Mouse (Mus musculus): ENCODE results near the gene Krtap14. TPM values are rescaled to one million over a fixed set of nuclear protein-coding genes. Genes with fewer than 3 reads are reported as not detected.

Krtap14 gene
- total RNA-seq (2021) (not detected), polyA plus RNA-seq (2012; rRNA removed) (not detected in 2 replicates)
- long read RNA-seq, result 0 reads

DNA sequence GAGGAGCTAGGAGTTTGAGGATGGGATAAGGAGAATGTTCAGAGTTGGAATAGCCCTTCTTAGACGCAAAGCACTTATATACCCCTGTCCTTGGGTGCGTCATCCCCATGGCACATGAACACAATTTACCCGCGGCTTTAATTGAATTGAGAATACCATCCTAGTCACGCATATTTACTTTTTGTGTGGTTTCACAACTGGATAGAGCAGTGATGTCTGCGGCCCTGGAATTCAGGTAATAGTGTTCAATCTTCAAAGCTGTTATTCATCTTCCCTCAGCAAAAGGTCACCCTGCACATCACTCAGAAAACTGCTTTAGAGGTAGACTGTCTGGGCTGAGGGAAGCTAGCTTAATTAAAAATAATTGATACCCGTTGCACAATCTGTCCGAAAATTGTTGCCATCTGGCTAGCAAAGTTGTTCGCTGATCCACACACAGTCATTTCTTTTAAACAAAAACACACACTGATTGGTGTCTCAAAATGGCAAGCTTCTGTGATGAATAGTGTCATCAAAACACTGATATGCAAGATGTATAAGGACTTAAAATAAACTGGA is at the start of gene Krtap14:
TSS of gene Krtap14 (minus strand) at position 51 of the 558 bp plus-strand sequence.
- DNase-seq, result no peak

DNA sequence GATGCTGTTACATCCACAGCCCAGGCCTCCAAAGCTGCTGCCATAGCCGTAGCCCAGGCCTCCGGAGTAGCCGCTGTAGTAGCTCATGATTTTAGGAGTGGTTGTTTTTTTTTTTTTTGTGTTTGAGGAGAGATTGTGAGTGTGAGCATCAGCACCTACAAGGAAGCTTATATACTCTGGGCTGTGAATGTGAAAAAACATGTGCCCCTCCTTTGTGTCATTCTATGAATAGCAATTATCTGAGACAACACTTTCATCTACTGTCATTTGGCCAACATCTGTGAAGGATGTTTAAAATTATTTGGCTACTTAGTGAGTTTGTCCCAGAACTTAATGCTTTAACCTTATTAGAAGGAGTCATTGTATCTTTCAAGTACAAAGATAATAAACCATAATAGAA is 48.2 kb upstream of the Krtap14 start, which contains the start of gene Krtap19-2:
TSS of gene Krtap19-2 (minus strand) at position 101 of the 400 bp plus-strand sequence.
- DNase-seq, result no peak

DNA sequence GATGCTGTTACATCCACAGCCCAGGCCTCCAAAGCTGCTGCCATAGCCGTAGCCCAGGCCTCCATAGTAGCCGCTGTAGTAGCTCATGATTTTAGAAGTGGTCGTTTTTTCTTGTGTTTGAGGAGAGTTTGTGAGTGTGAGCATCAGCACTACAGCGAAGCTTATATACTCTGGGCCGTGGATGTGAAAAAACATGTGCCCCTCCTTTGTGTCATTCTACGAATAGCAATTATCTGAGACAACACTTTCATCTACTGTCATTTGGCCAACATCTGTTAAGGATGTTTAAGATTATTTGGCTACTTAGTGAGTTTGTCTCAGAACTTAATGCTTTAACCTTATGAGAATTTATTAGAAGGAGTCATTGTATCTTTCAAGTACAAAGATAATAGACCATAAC is 43.4 kb upstream of the Krtap14 start, which contains the start of gene Krtap19-1:
TSS of gene Krtap19-1 (minus strand) at position 101 of the 400 bp plus-strand sequence.
- no peak for DNase-seq

DNA sequence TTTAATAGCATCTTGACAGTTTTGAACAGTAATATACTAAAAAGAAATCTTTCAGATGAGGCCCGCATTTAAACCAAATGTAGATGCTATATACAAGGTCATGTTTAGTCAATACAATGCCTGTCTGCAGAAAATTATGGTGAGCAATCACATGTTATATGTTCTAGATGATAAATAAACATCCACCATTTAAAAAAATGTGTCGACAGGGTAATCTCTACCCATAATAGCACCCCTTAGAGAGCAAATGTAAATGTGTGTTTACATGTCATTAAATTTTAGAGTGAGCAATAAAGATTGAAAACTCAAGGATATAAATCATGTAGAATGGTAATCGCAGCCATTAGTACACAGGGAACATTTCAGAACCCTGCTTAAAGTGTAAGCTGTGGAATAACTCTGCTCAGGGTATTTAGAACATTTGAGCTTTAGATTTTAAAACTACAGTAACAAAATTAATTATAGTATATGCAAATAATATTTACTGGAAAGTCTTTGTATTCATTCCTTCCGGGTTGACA is 39.0 kb upstream of the Krtap14 start:
- DNase-seq, result no peak

DNA sequence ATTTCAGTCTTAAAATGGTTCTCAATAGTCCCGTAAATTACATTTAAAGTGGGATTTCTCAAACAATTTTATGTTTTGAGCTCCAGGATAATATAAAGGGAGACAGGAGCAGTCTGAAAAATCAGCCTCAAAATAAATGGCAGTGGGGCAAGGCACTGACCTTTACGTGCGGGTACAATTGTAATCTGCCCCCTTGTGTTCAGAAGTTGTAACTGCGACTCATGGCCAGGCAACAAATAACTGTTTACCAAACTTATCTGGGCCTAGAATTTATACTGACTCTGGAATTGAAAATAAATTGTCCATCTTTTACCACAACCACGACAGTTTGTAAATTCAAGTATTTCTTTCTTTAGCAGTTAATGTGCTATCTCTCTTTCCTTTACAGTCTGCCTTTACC is 25.5 kb upstream of the Krtap14 start:
- no peak for DNase-seq

DNA sequence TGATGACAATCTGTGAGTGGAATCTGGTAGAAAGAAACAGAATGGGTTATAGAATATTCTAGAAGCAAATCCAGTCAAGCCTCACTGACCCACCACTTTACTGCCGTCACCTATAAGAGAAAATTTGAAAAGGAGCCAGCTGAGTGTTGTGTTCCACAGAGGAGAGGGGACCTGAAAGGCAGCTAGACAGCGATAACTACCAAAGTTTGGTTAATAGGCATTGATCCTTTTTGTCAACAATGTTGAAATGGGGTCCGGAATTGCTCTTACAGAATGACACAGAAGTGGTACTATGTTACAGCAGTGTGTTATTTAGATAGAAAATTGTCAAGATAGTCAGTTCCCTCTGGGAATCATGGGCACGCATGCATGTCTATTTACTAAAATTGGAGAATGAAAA is 22.6 kb upstream of the Krtap14 start:
- no peak for DNase-seq

DNA sequence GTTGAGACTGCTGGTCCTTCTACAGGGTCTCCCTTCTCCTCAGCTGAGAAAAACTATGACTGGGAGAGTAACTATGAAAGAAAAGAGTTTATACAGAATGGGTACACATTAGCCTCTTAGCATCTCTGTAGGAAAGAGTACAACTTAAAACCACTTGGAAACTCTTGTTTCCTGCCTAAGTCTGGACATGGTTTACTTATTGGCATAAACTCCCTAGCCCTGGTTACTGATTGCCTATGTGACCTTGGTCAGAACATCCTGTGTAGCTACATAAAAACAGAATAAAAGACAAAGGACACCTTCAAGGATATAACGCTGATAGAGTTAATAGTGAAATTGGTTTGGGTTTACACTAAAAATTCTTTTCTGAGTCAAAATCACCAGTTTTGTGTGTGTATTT is 21.4 kb upstream of the Krtap14 start:
- no peak for DNase-seq

DNA sequence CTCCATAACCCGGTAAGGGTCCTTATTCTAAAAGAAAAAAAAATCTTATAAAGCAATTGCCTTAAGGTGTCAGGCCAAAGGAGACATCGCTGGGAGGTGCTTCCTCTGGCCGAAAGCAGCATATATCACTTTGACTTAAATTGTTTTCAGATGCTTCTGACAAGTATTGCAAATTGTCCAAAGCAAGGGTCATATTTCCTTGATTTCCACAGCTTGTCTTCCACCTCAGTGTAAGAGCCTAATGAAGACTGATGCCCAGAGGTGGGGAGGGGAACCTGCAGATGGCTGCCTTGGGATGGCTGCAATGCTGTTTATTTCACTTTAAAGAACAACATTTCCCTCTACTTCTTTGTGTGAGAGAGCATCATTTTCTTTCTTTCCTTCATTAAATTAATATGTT is 1.0 kb upstream of the Krtap14 start:
- DNase-seq, result no peak

DNA sequence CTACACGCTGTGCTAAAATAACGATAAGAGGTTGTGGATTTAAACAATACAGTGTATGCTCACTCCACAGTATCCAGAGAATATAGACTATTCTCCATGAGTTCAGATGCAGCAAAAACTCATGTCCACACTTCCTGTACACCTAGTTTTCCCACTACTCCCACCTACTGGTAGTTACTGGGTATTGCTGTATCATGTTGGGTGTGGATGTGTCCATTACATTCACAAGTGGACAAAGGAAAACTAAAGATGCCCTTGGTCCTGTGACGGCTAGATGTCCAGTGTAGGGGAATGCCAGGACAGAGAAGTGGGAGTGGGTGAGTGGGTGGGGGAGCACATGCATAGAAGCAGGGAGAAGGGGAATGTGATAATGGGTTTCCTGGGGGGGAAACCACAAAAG is 2.2 kb downstream of the Krtap14 start:
- peak; percentile 5 for DNase-seq

DNA sequence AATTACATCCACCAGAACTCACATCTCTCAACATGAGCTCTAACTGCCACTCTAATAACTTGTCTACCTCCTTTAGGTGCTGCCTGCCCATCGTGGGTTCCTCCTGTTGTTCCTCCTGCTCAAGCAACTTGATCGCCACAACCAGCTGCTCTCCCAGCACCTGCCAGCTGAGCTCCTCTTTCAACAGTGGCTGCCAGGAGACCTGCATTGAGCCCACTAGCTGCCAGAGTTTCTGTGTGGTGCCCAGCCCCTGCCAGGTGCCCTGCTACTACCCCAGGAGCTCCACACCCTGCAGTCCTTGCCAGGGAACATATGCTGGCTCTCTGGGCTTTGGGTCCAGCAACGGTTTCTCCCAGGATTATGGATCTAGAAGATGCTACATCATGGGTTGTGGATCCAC is 5.9 kb downstream of the Krtap14 start, which contains the start of gene Krtap15:
TSS of gene Krtap15 (plus strand) at position 150 of the 400 bp plus-strand sequence.
- no peak for DNase-seq

DNA sequence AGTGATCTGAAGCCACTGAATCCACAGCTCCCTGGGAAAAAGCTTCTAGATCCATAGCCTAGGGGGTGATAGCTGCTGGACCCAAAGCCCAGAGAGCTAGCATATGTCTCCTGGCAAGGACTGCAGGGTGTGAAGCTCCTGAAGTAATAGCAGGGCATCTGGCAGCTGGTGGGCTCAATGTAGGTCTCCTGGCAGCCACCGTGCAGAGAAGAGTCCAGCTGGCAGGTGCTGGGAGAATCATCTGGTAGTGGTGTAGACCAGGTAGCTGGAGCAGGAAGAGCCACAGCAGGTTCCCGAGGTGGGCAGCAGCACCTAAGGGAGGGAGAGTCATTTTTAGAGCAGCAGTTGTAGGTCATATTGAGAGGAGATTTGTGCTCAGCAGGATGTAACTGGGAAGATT is 14.1 kb downstream of the Krtap14 start, which contains the start of gene Gm20741:
TSS of gene Gm20741 (minus strand) at position 394 of the 400 bp plus-strand sequence.
- DNase-seq, result no peak

DNA sequence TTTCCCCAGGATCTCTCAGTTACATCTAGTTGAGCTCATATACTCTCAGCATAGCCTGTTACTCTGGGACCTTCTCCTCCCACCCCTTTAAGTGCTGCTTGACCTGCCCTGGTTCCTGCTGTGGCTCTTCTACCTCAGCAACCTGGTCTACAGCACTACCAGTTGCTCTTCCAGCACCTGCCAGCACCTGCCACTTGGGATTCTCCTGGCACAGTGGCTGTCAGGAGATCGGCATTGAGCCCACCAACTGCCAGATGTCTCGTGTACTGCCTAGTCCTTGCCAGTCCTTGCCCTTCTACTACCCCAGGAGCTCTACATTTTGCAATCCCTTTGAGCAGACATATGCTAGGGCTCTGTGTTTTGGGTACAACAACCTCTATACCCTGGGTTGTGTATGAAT is 39.2 kb downstream of the Krtap14 start:
- DNase-seq, result no peak

DNA sequence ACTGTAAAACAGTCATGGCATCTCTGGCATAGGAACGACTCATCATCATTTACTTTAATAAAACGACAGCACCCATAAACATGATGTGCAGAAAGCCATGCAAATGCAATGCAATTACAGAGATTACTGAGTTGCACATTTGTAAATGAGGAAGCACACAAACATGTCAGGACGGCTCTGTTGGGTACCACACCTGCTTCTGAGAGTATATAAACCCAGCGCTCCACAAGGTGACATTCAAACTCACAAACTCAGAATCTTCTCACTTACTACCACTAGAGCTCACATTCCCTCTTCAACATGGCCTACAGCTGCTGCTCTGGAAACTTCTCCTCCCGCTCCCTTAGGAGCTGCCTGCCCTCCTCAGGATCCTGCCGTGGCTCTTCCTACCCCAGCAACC is 48.3 kb downstream of the Krtap14 start, which contains the start of gene Gm5965:
TSS of gene Gm5965 (plus strand) at position 301 of the 400 bp plus-strand sequence.
- DNase-seq, result no peak

DNA sequence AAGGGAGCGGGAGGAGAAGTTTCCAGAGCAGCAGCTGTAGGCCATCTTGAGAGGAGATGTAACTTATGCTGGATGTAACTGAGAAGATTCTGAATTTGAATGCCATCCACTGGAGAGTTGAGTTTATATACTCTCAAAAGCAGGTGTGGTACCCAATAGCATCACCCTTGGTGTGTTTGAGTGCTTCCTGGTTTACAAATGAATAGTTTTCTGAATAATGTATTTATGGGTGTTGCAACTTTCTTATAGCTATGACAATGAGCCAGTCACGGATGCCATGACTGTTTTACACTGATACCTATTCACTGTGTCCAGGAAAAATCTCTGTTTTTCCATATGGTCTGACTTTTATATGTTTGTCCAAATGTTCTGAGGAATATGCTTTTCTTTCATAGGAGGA is 51.8 kb downstream of the Krtap14 start, which contains the start of gene 2310057N15Rik:
TSS of gene 2310057N15Rik (minus strand) at position 101 of the 400 bp plus-strand sequence.
- no peak for DNase-seq

Other genes with a start within 250 kb of the Krtap14 start
- gene Krtap24-1, start 213.9 kb downstream of the Krtap14 start, total RNA-seq (2021), result not detected
- gene Krtap24-1, start 213.9 kb downstream of the Krtap14 start, polyA plus RNA-seq (2012; rRNA removed), result not detected in 2 replicates
- not detected for gene 2310079G19Rik, start 198.5 kb downstream of the Krtap14 start, total RNA-seq (2021)
- not detected in 2 replicates for gene 2310079G19Rik, start 198.5 kb downstream of the Krtap14 start, polyA plus RNA-seq (2012; rRNA removed)
- gene Krtap26-1, start 178.3 kb downstream of the Krtap14 start, total RNA-seq (2021), result not detected
- gene Krtap26-1, start 178.3 kb downstream of the Krtap14 start, polyA plus RNA-seq (2012; rRNA removed), result not detected in 2 replicates
- not detected for gene Krtap27-1, start 154.5 kb downstream of the Krtap14 start, total RNA-seq (2021)
- not detected in 2 replicates for gene Krtap27-1, start 154.5 kb downstream of the Krtap14 start, polyA plus RNA-seq (2012; rRNA removed)
- gene 2310061N02Rik, start 118.2 kb downstream of the Krtap14 start, total RNA-seq (2021), result not detected
- not detected in 2 replicates for gene 2310061N02Rik, start 118.2 kb downstream of the Krtap14 start, polyA plus RNA-seq (2012; rRNA removed)
- gene Krtap13-1, start 97.3 kb downstream of the Krtap14 start, total RNA-seq (2021), result not detected
- not detected in 2 replicates for gene Krtap13-1, start 97.3 kb downstream of the Krtap14 start, polyA plus RNA-seq (2012; rRNA removed)
- not detected for gene Krtap13, start 74.5 kb downstream of the Krtap14 start, total RNA-seq (2021)
- gene Krtap13, start 74.5 kb downstream of the Krtap14 start, polyA plus RNA-seq (2012; rRNA removed), result not detected in 2 replicates
- gene 2310034C09Rik, start 67.3 kb downstream of the Krtap14 start, total RNA-seq (2021), result not detected
- gene 2310034C09Rik, start 67.3 kb downstream of the Krtap14 start, polyA plus RNA-seq (2012; rRNA removed), result not detected in 2 replicates
- not detected for gene 2310057N15Rik, start 51.9 kb downstream of the Krtap14 start, total RNA-seq (2021)
- not detected in 2 replicates for gene 2310057N15Rik, start 51.9 kb downstream of the Krtap14 start, polyA plus RNA-seq (2012; rRNA removed)
- gene Gm5965, start 48.2 kb downstream of the Krtap14 start, total RNA-seq (2021), result not detected
- not detected in 2 replicates for gene Gm5965, start 48.2 kb downstream of the Krtap14 start, polyA plus RNA-seq (2012; rRNA removed)
- not detected for gene Gm20741, start 13.9 kb downstream of the Krtap14 start, total RNA-seq (2021)
- gene Gm20741, start 13.9 kb downstream of the Krtap14 start, polyA plus RNA-seq (2012; rRNA removed), result not detected in 2 replicates
- not detected for gene Krtap15, start 5.9 kb downstream of the Krtap14 start, total RNA-seq (2021)
- gene Krtap15, start 5.9 kb downstream of the Krtap14 start, polyA plus RNA-seq (2012; rRNA removed), result not detected in 2 replicates
- not detected for gene Krtap19-1, start 43.3 kb upstream of the Krtap14 start, total RNA-seq (2021)
- not detected in 2 replicates for gene Krtap19-1, start 43.3 kb upstream of the Krtap14 start, polyA plus RNA-seq (2012; rRNA removed)
- not detected for gene Krtap19-2, start 48.1 kb upstream of the Krtap14 start, total RNA-seq (2021)
- not detected in 2 replicates for gene Krtap19-2, start 48.1 kb upstream of the Krtap14 start, polyA plus RNA-seq (2012; rRNA removed)
- not detected for gene Krtap19-3, start 51.9 kb upstream of the Krtap14 start, total RNA-seq (2021)
- gene Krtap19-3, start 51.9 kb upstream of the Krtap14 start, polyA plus RNA-seq (2012; rRNA removed), result not detected in 2 replicates
- not detected for gene Krtap19-4, start 58.9 kb upstream of the Krtap14 start, total RNA-seq (2021)
- gene Krtap19-4, start 58.9 kb upstream of the Krtap14 start, polyA plus RNA-seq (2012; rRNA removed), result not detected in 2 replicates
- gene Krtap19-5, start 70.3 kb upstream of the Krtap14 start, total RNA-seq (2021), result not detected
- not detected in 2 replicates for gene Krtap19-5, start 70.3 kb upstream of the Krtap14 start, polyA plus RNA-seq (2012; rRNA removed)
- gene Krtap19-9b, start 106.1 kb upstream of the Krtap14 start, total RNA-seq (2021), result not detected
- not detected in 2 replicates for gene Krtap19-9b, start 106.1 kb upstream of the Krtap14 start, polyA plus RNA-seq (2012; rRNA removed)
- gene Krtap16-3, start 136.7 kb upstream of the Krtap14 start, total RNA-seq (2021), result not detected
- gene Krtap16-3, start 136.7 kb upstream of the Krtap14 start, polyA plus RNA-seq (2012; rRNA removed), result not detected in 2 replicates
- gene Krtap22-2, start 184.6 kb upstream of the Krtap14 start, total RNA-seq (2021), result not detected
- not detected in 2 replicates for gene Krtap22-2, start 184.6 kb upstream of the Krtap14 start, polyA plus RNA-seq (2012; rRNA removed)
- not detected for gene Gm10229, start 189.1 kb upstream of the Krtap14 start, total RNA-seq (2021)
- not detected in 2 replicates for gene Gm10229, start 189.1 kb upstream of the Krtap14 start, polyA plus RNA-seq (2012; rRNA removed)
- gene Krtap6-1, start 205.6 kb upstream of the Krtap14 start, total RNA-seq (2021), result not detected
- gene Krtap6-1, start 205.6 kb upstream of the Krtap14 start, polyA plus RNA-seq (2012; rRNA removed), result not detected in 2 replicates
- gene Gm10228, start 215.3 kb upstream of the Krtap14 start, total RNA-seq (2021), result not detected
- gene Gm10228, start 215.3 kb upstream of the Krtap14 start, polyA plus RNA-seq (2012; rRNA removed), result not detected in 2 replicates
- not detected for gene Krtap6-5, start 221.7 kb upstream of the Krtap14 start, total RNA-seq (2021)
- not detected in 2 replicates for gene Krtap6-5, start 221.7 kb upstream of the Krtap14 start, polyA plus RNA-seq (2012; rRNA removed)
- not detected for gene 1110025L11Rik, start 237.9 kb upstream of the Krtap14 start, total RNA-seq (2021)
- not detected in 2 replicates for gene 1110025L11Rik, start 237.9 kb upstream of the Krtap14 start, polyA plus RNA-seq (2012; rRNA removed)